Mouse (Mus musculus): ENCODE measurements around the gene Nrde2.

Gene Nrde2

DNA sequence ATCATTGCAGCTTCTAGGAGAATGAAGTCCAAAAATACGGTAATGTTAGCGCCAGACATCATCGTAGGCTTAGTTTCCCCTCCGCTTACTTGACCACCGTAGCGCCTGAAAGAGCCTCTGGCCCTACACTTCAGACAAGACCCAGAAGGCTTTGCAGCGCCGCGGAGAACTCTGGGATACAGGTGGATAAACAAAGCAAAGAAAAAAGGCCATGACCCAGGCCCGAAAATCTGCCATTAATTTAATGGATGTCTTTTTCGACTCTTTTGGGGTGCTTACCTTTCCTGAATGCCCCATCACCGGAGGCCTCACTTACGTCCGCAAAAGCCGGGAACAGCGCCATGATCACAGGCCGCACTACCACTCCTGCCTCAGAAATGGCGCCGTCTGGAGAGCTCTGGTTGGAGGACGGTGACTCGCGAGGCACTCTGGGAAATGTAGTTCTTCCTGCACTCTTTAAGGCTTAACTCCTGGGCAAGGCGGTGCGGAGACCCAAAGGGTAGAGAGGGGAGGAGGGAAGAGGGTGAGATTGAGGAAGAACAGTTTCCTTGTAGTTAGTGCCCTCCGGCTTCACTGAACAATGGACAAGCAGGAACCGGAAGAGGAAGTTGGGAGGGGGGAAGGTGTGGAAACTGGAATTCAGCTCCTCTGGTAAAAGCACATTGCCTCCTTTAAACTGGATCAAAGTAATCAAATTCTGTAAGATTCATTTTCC lies at the start of gene Nrde2:
Gene Nrde2 (minus strand): TSS at position 393 of the 715 bp plus-strand sequence.
- DNase-seq (ENCODE audit: low read depth, low spot score): peak; percentile 98

DNA sequence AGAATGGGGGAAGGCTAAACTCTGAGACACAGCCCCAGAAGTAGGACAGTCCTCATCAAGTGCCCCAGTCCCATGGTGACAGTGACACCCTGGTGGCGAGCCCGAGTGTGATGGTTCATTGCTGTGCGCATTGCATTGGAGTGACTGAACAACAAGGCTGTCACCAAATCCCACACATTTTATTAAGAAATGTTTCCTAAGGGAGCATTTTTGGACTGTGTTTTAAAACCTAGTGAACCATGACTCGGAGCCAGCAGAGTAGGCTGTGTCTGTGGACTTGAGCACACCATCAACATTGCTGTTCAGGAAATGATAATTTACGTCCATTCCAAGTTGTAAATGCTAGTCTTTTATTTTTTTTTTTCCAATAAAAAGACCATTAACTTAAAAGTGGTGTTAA lies 47.5 kb upstream of the Nrde2 start:
- DNase-seq (ENCODE audit: low read depth, low spot score): no peak

DNA sequence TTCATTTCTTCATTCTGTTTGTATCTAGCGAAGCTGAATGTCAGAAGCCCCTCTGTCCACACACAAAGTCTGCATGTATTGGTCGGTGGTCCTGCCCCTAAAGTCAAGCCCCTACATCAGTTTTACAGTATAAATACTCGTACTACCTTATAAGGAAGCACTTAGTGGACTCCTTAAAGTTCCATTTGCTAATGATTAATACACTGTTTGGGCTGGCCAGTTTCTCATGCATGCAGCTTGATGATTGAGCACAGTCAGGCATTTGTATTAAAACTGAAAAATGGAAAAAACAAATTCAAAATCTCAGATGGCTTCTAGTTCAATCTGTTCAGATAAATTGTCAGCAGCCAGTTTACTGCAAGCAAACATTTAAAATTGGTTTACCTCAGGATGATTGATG lies 47.1 kb upstream of the Nrde2 start:
- DNase-seq (ENCODE audit: low read depth, low spot score): no peak

DNA sequence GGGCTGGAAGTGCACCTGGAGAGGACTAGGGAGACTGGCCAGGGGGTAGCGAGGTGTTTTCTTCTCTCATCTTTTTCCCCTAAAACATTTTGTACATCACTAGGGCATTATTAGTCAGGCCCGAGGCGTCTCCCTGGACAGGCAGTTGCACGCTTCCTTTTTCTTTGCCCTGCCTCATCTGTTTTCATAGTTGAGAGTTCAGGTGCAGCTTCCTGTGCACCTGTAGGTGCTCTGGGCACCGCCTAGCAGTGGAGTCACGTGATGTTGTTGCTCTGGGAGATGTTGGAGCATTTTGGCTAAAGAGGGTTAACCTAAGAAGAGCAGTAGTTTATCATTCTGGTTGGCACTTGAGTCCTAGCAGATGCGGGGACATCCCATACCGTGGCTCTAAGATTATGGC lies 45.7 kb upstream of the Nrde2 start:
- DNase-seq (ENCODE audit: low read depth, low spot score): no peak

DNA sequence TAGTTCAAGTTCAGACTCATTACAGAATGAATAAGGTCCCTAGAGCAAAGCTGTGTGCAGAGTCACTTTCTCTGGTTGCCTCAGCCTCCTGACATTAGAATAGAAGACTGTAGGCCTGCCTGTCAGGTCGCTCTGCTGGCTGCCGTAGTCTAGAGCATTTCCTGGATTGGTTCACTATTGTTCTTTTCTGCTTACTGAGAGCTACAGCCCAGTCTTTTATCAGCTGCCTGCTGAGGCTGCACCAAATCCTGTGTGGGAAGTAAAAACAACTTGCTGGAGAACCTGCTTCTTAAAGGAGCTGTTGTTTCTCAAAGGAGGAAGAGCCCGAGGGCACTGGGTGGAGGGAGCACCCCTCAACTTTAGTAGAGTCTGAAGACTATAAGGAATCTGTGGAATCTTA lies 44.3 kb upstream of the Nrde2 start:
- DNase-seq (ENCODE audit: low read depth, low spot score): peak; percentile 46

DNA sequence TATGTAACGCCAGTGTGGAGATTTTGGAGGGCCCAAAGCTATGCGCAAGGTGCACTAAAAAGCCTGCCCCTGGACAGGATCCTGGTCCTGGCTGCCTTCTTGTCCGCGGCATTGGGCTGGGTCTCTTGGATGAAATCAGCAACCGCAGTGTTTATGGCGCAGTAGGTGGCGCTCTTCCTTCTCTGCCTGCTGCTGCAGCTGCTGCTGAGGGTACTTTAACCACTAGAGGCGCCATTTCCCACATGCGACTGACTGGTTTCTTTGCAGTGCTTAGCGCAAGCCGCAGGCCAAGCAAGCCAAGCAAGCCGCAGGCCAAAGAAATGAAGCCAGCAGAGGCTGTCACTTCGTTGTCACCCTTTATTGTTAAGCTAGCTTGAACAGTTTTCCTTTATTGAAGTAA lies 42.4 kb upstream of the Nrde2 start:
- DNase-seq (ENCODE audit: low read depth, low spot score): peak; percentile 96

DNA sequence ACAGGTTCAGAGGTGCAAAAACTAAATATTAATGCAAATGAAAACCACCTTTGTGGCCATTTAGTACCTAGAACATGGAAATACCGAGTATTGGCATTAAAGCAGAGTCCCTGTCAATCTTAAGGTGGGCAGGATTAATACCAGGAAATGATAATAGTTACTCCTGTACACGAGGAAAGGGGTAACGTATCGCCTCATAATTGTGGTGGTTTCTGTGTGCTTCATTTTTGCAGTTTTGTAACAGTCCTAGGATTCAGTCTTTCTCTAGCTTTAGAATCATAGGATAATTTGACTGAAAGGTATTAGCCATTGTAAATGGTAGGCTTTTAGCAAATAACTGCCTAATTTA lies 41.9 kb upstream of the Nrde2 start:
- DNase-seq (ENCODE audit: low read depth, low spot score): no peak

DNA sequence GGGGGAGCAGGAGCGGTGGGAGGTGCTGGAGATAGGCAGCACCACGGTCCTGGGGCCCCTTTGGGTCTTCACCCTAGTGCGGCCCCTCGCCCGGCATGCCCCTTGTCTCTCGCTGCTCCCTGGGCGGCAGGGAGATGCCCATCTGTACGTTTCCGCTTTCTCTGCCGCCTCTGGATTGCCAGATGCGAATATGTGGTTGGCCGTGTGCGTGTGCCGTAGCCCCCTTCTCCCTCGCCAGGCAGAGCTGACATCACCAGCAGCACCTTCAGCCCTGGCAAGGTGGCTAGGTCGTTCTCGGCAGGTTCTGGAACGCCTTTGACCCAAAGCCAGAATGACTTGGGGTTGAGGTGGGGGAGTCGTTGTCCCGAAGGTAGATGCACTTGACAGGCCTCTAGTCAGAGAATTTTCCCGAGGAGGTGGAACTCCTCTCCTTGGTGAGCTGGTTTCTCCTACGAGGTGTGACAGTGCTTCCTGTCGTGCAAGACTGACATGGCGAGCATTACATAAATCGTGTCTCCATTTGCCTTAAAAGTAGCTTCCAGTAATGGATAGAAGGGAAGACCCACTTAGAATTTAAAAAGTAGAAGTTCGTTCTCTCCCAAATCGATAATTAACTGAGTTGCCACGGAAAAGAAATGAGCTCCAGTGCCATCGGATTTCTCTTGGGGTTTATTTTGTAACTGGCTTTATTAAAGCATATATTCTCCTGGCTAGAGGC lies 41.4 kb upstream of the Nrde2 start:
- peak; percentile 69 for DNase-seq (ENCODE audit: low read depth, low spot score)

DNA sequence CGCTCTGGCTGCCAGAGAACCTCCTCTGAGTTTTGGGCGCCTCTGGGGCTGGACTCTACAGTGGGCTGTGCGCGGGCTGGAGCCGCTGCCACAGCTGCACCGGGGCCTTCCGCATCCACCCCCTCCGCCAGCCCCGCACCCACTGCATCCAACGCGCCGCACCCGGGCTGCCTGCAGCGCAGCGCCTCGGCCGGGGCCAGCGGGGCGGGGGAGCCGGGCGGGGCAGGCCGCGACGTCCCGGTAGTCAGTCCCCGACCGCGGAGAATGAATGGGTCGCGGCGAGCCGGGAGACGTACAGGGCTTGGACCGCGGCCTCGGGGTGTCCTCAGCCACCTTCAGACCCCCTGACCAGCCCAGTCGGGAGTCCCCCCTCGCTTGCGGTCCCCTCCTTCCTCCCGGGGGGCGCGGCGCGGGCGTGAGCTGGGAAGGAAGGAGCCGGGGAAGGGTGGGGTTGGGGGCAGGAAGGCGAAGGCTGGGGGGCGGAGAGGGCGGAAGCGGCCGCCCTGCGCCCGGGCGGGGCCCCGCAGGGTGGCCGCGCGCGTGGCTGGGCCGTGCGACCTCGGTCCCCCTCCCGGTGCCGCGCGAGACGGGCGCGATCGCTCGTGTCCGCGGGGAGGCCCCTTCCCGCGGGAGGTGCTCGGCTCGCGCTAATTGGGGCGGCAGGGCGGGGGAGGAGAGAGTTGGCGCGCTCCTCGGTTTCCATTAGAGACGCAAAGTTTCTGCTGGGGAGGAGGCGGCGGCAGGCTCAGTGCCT lies 40.6 kb upstream of the Nrde2 start:
- DNase-seq (ENCODE audit: low read depth, low spot score): peak; percentile 50

DNA sequence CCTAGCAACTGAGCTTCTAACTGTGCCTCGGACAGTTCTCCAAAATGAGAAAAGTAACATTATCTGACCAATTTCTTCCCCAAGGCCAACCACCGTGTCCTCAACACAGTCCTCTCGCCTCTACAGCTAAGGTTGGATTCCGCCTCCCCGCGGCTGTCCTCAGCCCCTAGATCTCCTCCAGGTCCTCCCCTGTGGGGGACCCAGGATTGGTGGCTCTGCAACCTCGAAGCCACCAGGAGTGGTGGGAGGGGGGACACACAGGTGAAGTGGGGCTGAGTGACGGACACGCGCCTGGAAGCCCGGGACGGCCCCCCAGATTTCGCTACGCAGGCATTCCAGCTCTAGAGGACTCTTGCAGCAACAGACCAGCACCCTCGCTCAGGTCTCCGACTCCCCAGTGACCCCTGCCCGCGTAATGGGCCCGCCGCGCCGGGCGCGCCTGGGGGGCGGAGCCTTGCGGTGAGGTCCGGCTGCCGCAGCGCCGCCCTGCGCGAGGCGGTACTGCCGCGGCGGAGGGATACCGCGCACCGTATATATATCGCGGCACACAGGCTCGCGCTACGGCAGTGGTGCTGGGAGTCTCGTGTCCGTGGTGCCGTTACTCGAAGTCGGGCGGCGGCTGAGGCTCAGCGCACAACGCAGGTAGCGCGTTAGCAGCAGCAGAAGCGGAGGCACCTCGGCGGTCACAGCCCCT lies 39.7 kb upstream of the Nrde2 start, which contains the start of gene Calm1:
Gene Calm1 (plus strand): TSS at position 469 of the 694 bp plus-strand sequence.
- DNase-seq (ENCODE audit: low read depth, low spot score): peak; percentile 93

DNA sequence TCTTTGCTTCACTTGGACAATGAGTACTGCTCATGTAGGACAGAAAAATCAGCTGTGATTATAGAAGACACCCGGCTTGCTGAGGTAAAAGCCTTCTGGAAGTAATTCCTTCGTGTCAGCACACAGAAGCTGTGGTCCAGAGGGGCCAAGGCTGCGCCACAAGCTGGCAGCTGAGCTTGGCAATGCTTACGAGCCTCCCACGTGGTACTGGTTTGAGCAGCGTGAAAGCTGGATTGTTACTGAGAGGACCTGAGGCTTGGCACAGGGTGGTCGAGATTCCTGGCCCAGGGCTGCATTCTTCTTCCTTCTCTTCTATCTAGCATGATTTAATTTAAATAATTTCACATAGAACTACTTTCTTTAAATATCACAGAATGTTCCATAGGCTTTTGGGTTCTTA lies 37.3 kb upstream of the Nrde2 start:
- no peak for DNase-seq (ENCODE audit: low read depth, low spot score)

DNA sequence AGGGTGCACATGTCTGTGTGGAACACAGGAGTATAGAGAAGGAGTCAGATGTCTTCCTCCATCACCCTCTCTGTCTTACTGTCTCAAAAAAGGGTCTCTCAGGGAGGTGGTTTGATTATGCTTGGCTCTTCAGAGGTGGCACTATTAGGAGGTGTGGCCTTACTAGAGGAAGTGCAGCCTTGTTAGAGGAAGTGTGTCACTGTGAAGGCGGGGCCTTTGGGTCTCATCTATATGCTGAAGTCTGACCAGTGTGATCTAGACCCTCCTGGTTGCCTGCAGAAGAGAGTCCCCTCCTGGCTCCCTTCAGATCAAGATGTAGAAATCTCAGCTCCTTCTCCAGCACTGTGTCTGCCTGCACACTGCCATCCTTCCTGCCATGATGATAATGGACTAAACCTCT lies 34.7 kb upstream of the Nrde2 start:
- DNase-seq (ENCODE audit: low read depth, low spot score): peak; percentile 62

DNA sequence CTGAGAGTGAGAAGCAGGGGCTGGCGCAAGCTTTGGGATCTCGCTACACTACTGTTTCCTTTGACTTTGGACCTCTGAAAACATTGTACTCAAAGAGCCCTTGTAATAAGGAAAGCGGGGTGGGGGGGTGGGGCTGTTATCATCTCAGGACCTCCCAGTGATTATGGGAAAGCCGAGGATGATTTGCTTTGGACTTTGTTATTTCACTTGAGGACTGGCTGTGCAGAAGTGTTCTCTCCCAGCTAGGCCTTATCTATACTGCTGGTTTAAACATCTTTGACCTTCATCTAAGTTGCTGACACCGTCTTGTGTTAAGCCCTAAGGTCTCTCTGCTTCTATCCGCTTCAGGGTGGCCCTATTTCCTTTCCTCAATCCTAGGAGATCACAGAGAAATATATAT lies 31.3 kb upstream of the Nrde2 start:
- DNase-seq (ENCODE audit: low read depth, low spot score): no peak

DNA sequence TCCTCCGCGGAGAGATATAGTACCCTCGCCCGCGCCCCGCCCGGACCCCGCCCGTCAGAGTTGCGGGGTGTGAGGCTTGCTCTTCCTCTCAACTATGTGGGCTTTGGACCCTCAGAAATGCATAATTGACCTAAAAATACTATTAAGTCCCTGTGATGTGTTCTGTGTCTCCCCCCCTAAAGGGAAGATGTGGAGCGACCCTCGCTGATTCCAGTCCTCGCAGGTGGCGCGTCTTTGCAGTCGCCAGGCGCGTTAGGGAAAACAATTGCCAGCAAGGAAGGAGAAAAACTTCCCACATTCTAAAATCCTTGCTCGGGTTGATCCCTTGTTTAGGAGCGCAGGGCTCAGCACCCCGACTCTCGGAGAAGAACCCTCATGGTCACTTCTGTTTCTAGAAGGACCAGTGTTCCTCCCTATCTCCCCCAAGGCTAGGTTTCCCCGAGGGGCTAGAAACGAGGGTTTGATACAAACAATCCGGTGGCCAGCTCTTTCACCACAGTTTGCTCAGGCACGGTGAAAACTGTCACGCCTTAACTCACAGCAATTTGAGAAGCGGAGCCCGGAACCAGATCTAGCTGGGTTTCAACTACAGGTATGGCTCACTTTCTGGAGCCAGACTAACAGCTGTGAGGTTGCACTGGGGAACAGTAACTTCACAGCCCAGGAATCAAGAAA lies 28.4 kb upstream of the Nrde2 start:
- peak; percentile 58 for DNase-seq (ENCODE audit: low read depth, low spot score)

DNA sequence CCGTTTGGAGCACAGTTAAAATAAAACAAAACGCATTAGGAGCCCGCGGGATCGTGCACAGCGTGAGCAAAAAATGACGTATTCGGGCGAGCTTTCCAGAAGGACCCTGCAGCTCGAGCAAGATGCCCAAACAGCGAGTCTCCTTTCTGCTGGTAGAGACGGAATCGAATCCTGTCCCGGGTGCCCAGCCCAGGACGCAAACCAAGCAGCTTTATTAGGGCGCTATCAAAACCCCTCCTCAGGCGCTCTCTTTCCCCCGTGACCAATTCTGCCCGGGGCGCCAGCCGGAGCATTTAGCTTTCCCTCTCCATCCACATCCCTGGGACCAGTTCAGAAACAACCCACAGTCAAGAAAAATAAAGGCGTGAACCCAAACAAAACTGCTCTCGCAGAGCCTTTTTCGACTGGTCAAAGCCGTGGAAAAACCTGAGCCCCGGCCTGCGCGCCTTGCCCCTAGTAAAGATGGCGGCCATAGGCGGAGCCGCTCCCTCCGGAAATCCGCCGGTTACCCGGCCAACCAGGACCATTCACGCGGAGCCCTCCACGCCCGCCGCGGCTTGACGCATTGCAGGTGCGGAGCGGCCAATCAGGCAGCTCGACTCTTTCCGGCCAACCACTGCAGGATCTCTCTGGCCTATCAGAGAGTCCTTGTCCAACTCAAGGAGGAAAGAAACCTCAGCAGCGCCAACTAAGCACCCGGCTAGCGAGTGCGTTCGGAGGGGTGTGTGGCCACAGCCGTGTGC lies 27.7 kb upstream of the Nrde2 start:
- DNase-seq (ENCODE audit: low read depth, low spot score): peak; percentile 99

DNA sequence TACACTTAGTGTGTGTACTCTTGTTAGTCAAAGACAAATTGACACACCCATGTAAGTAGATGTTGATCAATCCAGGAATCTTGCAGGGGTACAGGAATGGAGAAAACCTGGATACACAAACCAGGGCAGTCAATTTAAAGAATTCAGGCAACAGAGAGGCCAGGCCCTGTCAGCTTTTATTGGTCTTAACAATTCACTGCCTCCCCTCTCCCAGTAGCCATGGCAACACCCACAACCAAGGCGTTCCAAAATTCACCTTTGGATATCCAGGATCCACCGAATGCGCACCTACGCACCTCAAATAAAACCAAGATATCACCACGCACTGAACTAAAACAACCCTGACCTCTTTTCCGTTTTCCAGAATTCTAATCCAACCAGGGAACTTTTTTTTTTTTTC lies 26.9 kb upstream of the Nrde2 start:
- peak; percentile 84 for DNase-seq (ENCODE audit: low read depth, low spot score)

DNA sequence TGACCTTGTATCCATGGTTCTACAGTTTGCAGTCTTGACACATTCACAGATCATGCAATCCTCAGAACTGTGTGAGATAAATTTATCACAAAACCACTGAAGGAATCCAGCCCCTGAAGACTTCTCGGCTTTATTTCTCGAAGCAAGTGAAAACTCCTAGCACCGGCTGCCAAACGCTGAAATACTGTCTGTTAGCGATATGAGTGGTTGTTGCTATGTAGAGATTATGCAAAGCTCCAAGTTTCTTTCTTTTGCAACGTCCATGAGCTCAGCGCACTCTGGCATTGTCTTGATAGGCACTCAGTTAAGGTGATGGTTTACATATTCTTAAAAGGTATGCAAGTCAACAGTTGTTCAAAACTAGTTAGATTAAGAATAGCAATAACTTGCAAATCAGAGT lies 26.4 kb upstream of the Nrde2 start:
- DNase-seq (ENCODE audit: low read depth, low spot score): no peak

DNA sequence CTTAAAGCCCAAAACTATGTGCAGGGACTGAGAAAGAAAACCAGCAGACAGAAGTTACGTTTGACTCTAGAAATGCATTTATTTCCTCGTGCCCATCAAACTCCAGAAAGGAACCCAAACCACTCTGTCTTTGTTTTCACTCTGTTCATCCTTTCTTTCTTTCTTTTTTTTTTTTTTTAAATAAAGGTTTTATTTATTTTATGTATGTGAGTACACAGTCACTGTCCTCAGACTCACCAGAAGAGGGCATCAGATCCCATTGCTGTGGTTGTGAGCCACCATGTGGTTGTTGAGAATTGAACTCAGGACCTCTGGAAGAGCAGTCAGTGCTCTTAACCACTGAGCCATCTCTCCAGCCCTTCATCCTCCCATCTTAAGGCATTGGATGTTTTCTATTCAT lies 25.5 kb upstream of the Nrde2 start:
- peak; percentile 51 for DNase-seq (ENCODE audit: low read depth, low spot score)

DNA sequence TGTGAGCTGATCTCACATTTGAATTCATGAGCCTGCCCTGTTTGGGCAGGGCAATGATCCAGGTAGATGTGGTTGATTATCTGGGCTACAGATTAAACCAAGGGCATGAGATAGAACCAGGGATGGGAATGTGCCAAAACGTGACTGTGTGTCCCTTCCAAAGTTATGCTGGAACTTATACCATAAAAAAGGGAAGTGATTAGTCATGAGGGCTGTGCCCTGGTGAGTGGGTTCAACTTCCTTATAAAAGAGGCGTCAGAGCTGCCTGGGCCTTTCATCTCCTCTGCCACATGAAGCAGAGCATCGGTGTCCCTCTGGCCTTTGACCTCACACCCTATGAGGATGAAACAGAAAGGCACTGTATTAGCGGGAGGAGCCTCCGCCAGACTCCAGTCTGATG lies 24.5 kb upstream of the Nrde2 start:
- DNase-seq (ENCODE audit: low read depth, low spot score): no peak

DNA sequence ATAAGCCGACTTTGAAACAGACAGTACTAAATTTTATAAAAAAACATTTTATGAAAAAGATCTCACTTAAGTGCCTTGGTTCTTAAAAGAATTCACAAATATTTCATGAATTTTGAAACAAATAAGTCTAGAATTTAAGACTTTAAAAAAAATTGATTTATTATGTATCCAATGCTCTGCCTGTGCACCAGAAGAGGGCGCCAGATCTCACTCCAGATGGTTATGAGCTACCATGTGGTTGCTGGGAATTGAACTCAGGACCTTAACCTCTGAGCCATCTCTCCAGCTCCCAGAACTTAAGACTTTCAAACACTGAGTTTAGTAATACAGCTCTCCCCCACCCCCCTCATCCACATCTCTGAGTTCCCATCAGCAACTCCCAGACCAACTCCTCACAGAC lies 23.2 kb upstream of the Nrde2 start:
- DNase-seq (ENCODE audit: low read depth, low spot score): peak; percentile 62

DNA sequence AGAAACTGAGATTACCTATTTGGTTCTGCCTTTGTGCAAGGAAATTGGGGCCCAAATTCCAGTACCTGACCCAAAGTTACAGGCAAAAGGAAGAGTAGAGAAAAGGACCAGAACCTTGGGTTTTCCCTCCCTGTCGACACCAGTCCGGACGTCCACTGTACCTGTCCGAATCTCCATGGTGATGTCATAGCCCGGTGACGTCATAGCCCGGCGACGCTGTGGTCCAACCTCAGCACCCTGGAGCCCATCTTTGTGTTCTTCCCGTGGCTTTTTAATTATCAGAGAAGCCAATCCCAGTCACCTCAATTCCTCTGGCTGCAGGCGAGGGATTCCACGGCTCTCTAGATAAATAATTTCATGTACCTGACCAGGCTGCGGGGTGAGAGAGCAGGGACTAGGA lies 21.3 kb upstream of the Nrde2 start:
- peak; percentile 88 for DNase-seq (ENCODE audit: low read depth, low spot score)
